Mouse (Mus musculus) c-Kit-negative CD71-positive TER-119-positive erythroid progenitor cells, embryonic 14.5 days (primary cell): ENCODE results near the gene Atrip.

Source experiments
- DNase-seq: peaks from one replicate; pipeline ENCODE4 v3.0.0-alpha.2; 2013; ENCODE audit warnings: low read depth, low spot score

The Atrip gene

DNA sequence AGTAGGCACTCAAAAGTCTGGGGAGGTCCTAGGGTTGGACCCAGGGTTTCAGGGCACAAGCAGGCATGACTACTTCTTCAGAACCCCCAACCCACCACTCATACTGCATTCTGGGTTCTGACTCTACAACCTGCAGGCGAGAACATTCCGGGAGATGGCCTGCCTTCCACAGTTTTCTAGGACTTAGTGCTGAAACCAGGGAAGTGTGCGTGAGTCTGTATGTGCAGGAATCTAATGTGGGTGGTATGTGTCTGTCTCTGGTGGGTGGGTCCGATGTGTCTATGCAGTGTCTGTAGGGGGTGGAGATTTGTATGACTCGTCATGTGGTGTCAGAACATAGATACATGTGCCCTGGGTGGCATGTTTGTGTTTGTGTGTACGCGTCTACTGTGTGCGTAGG is 24.4 kb upstream of the Atrip start:
- DNase-seq = no peak

DNA sequence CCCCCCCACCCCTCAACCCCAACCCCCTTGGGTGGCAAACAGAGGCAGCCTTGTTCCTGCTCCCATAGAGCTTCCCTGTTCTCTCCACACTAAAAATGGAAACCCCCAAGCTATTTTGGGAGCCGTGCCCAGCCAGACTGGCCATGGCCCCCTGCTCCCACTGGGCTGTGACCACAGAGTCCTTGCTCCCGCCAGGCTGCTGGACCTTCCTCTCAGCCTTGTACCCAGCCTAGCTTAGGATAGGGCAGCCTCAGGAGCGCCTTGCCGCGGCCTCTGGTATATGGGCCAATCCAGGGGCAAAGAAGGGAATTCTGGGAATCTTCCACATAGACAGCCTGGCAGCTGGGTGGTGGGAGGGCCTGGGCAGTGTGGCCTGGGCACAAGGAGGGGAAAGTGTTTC is 23.9 kb upstream of the Atrip start:
- DNase-seq = no peak

DNA sequence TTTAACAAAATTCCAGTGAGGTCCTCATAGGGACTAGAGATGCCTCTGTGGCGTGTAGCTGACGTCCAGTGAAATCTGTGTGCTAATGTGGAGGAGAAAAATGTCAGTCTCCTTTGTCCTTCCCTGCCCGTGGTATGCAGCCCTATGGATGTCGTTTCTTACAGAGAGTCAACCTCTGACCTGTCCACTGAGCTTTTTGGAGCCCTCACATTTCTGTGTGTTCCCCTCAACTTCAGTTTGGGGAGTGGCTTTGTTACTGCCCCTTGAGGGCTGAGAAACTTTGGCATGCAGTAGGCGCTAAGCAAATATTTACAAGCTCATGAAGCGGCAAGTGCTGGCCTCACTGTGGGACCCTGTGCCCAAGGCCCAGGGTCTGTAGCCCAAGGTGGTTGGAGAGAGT is 23.4 kb upstream of the Atrip start:
- DNase-seq = no peak

DNA sequence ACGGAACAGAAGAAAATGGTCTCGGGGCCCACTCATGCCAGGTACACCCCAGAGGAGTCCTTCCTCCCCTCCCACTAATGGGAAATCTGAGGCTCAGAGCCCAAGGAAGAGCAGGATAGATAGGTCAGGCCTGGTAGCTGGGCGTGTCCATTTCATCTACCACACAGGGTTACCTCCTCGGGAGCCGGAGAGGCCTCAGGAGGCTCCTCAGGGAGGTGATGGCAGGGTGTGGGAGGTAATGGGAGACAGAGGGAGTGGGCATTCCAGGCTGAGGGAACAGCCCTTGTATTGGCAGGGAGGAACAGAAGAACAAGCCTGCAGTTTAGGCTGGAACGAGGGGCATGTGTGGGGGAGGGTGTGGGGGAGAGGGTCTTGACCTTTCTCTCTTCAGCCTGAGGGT is 22.9 kb upstream of the Atrip start:
- DNase-seq = no peak

DNA sequence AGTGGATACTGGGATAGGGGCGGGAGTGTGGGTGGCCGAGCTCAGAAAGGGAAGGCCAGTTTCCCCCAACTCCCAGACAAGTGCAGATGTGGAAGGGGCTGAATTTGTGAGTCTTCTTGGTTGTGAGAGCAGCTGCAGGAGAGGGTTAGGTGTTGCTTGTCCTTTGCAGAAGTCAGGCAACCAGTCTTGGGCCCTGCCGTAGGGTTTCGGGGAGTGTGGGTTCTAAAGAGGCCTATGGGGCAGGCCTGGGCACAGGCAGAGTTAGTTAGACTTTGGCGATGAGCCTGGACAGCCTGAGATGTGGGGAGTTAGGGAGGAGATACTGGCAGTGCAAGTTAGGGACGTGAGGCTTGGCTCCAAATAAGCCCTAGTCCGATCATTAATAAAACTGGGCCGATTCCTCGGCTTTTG is 22.3 kb upstream of the Atrip start:
- no peak for DNase-seq

DNA sequence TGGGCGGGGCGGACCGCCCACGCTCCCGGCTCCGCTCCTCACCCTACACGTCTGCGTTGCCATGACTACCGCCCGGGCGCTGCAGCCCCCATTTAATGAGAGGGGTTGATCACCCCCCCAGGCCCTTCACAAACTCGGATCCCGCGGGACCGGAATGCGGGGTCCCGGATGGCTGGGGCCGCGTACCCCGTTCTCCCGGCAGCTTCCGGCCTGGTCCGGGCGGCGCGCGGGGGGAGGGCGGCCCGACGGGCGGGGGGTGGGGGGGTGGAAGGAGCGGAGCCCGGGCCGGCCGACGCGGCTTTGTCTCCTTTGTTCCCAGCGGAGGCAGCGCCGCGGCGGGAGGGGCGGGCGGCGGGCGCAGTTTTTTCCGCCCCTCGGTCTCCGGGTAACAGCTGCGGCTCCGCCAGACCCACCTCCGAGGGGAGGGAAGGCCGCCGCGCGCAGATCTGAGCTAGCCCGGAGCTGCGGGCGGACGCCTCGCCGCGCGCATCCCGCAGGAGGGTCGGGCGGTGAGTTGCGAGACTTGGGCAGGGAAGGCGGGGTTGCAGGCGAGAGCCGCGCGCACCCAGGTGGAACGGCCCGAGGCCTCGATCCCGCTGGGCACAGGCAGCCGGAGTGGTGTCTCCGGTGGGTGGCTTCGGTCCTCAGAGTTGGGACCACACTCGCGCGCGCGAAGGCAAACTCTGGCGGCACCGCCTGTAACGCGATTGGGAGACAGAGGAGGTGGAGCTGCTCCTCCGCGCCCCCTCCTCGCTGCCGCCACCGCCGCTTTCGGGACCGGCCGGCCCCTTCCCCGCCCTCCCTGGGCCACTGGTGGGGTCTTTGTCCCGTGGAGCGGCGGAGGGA is 21.4 kb upstream of the Atrip start, which contains the start of gene Plxnb1:
Gene Plxnb1, plus strand, starts transcription at position 253 of the 846 bp plus-strand sequence.
- DNase-seq = no peak

DNA sequence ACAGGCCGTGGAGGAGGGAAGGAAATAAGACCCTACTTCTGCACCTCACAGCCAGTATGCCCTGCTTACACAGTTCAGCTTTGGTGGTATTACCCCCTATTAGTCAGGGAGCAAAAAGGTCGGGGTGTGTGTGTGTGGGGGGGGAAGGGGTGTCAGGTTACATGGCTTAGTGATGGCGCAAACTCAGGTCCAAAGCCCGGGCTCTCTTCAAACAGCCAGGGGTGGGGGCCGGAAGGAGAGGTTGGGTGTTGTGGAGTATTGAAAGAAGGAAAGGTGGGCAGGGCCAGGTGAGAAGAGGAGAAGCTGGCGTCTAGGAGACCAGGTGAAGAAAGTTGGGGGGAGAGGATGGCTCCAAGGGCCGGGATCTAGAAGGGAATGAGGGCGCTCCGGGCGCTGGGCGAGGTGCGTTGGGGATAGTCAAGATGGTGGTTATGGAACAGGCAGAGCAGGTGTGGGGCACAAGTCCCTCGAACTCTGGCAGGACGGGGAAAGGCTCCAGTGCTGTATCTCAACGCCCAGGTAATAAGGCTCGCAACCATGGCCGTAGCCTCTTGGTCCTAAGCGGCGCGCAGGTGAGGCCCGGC is 20.7 kb upstream of the Atrip start:
- no peak for DNase-seq

DNA sequence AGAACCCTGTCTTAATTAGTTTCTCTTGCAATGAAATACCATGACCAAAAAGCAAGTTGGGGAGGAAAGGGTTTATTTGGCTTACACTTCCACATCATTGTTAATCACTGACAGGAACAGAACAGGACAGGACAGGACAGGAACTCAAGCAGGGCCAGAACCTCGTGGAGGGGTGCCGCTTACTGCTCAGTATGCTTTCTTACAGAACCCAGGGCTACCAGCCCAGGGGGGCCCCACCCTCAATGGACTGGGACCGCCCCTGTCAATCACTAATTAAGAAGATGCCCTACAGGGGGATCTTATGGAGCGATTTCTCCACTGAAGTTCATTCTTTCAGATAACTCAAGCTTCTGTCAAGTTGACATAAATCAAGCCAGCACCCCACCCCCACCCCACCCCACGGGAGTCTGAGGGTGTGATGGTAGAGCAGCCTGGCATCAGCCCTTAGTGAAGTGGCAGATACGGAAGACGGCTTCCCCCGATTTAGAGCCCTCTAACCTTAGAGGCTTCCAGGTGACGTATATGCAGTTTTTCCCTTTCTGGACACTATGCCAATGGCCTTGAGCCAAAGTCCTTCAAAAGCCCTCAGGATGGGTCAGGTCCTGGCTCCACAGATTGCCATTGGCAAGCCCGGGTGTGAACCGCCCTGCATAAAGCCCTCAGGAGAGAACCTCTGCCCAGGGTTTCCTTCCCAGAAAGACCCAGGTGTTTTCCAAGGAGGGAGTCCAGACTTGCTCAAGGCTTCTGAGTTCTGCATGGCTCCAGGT is 20.0 kb upstream of the Atrip start:
- DNase-seq = no peak

DNA sequence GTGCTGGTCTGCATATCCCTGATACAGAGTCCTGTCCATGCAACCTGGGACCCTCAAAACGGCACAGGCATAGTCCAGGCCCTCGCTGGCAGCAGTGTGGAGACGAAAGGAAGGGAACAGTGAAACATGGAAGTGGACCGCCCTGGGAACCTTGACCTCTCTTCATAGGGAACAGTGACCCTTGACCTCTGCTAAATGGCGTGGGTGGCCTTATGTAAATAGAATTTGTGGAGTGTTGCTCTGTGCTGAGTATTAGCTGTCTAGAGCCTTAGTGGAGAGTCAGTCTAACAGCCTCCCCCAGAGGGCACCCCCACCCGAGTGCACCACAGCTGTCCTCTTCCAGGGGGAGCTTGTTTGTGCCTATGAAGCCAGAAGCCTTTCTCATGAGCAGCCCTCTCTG is 18.9 kb upstream of the Atrip start:
- DNase-seq = no peak

DNA sequence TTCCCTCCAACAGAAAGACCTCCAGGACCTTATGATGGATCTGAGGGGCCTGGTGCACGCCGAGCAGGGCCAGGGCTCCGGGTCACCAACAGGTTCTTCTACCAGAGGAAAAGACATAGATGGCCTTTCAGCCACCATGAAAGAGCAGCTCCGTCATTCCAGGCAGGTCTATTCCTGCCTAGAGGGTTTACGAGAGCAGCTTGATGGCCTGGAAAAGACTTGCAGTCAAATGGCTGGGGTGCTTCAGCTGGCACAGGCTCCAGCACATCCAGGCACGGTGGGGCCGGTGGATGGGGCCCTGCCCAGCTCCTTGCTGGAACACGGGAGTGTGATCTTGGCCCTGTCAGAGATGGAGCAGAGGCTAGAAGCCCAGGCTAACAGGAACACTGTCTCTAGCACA is 17.9 kb upstream of the Atrip start:
- no peak for DNase-seq

DNA sequence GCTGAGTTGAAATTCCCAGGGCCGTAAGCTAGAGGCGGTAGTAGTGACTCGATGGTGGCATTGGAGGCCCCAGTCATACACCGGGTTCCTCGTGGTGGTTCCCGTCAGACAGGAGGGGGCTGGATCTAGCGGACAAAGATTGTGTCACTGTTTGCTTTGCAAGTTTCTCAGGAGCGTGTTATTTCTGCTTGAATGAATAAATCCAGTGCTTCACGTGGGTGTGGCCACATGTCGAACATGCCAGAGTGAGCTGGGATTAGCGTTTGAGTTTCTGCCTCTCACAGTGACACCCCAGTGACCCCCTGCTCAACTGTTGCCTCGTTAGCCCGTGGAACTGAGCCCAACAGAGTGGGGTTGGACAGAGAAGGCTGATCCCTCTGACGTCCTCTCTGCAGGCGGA is 16.5 kb upstream of the Atrip start:
- DNase-seq = no peak

DNA sequence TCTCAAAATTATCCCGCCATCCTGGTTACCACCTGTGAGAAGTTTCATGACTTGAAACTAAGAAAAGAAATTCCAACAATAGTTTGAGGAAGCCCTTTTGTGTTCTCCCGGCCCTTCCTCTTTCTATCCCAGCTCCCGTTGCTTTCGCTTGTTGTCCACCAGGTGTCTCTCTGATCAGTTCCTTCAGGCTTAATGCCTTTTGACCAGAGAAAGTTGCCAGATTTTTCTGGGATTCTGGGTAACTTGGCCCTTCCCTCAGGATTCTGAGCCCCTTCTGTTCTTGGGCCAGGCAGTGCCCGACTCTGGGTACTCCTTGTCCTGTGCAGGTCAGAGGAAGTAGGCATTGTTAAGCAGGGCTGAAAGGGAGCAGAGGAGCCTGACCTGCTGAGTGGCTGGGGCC is 14.1 kb upstream of the Atrip start:
- no peak for DNase-seq

DNA sequence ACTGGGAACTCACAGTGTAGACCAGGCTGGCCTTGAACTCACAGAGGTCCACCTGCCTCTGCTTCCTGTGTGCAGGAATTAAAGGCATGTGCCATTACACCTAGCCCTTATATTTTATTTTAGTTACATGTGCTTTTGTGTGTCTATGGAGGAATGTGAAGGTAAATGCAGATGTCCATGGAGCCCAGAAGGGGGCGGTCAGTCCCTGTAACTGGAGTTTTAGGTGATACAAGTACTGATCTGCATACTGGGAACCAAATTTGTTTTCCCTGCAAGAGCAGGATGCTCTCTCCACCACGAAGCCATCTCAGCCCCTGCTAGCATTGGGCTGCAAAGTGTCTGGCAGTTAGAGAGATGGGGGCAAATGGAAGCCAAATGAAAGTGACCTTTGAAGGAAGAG is 11.0 kb upstream of the Atrip start:
- no peak for DNase-seq

DNA sequence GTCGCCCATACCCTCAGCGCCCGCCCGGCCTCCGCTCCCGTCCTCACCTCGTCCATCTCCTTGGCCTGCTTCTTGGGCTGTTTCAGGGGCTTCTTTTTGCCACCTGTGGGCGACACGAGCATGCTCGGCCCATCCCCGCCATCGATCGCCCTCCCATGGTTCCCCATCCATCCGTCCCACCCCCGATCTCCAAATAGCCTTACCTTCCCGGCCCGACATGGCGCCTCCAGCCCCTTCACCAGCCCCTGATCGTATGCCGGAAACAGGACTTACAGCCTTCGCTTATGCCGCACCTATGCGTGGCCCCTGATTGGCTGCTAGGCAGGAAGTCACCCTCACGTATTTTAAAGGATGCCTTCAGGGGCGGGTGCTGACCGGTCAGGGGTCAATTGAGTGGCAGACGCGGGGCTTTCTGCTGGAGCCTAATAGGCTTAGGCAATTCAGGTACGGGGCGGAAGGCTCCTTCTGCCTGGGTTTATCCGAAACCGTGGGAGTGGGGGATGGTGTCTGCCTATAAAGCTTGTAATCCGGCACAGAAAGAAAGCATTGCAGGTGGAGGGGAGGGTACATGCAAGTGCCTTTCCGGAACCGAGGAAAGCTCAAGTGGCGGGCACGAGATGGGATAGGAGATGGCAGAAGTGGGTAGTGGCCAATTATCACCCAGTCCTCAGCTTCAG is 8.3 kb upstream of the Atrip start, which contains the start of the genes Ccdc51 and Tma7:
Gene Ccdc51, plus strand, starts transcription at position 370 of the 677 bp plus-strand sequence.
Gene Tma7, minus strand, starts transcription at position 464 of the 677 bp plus-strand sequence.
- DNase-seq = peak; percentile 67

DNA sequence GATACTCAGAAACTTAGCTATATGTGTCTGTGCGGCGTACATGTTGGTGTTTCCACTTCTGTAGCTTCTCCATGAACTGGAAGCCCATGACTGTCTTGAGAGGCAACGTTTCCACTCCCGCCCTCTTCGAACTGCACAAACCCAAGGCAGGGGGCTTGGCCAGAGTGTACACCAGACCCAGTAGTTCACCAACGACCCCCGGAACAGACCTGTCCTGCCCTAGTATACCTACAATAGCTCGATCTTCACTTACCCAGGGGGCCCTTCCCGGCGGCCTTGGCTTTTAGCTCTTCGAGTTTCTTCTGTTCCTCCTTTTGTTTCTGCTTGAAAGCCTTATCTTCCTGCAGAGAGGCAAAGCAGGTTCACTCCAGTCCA is 7.8 kb upstream of the Atrip start:
- DNase-seq = no peak

DNA sequence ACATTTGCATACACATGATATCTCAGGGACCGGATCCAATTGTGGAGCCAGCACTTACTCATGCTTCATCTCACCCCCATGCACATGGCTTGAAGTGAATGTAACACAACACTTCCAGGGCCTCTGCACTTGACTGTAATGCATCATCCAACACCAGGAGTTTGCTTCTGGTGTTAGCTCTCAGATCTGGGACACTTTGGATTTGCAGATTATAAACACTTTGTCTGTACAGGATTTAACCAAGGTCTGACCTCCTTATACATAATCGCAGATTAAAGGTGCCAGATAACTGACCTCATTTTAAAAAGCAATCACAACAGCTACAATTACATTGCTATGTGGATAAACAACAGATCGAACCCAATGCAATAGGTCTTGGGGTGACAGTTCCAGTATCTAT is 6.6 kb upstream of the Atrip start:
- DNase-seq = no peak

DNA sequence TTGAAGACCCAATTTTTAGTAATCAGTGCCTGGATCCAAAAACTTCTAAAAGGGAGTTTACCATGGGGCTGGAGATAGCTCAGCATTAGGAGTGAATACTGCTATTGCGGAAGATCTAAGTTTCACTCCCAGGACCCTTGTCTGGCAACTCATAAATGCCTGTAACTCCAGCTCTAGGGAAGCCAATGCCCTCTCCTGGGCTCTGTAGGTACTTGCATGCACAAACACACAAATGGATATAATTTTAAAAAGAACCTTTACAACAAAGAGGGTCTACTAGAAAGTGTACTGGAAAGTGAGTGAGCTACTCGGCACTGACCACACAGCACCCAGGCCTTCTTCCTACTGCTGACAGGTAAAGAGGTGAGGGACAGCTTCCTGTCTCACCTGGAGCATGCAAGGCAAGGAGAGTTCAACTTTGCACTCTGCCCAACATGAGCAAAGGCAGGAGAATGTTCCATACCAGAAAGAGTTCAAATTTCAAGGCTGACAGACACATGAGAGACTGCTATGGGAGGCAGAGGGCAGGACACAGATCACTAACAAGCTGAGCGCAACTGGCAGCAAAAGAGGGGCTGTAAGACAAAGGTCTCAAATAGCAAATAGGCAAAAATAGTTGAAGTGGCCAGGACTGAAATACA is 5.7 kb downstream of the Atrip start:
- no peak for DNase-seq

DNA sequence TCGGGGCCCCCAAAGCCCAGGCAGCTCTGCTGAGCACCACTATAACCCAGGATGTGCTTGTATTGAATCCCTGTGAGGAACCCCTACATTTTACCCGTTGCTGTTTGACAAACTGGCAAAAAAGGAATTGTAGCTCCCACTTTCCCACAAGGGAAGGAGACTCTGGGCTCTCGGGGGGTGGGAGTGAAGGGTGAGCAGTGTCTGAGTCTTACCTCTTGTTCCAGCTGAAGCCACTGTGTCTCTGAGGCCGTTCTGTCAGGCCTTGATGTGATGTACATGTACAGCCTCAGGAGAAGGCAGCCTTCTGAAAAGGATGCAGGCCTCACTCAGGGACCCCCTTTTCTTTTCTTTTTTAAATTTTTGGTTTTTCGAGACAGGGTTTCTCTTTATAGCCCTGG is 13.0 kb downstream of the Atrip start:
- no peak for DNase-seq

DNA sequence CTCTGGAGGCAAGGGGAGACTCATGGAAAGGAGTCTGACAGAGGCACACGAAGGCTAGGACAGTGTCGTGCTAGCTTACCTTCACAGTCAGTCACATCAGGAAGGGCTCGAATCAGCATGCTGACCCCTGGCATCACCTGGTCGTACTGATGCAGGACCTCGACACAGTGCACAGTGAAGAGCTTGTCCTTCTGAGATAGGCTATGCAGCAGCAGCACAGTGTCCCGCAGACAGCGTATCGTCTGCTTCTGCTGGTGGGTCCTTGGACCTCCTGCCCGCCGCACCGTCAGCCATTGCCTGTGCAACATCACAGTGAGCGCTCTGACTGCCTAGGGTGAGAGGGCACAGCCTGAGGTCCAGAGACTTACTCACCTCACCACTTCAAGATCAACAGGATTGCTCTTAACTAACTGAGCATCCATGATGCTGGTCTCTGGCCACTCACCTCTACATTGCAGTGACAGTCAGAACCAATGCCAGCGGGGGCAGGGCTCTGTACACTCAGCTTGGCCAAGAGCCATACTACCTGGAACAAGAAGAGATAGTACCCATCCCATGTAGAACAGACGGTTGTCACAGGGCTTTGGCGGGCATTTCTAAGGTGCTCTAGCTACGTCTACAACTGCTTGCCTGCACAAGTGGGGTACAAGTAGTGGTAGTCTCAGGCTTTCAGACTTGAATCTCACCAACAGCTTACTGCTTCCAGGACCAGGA is 13.6 kb downstream of the Atrip start:
- no peak for DNase-seq

DNA sequence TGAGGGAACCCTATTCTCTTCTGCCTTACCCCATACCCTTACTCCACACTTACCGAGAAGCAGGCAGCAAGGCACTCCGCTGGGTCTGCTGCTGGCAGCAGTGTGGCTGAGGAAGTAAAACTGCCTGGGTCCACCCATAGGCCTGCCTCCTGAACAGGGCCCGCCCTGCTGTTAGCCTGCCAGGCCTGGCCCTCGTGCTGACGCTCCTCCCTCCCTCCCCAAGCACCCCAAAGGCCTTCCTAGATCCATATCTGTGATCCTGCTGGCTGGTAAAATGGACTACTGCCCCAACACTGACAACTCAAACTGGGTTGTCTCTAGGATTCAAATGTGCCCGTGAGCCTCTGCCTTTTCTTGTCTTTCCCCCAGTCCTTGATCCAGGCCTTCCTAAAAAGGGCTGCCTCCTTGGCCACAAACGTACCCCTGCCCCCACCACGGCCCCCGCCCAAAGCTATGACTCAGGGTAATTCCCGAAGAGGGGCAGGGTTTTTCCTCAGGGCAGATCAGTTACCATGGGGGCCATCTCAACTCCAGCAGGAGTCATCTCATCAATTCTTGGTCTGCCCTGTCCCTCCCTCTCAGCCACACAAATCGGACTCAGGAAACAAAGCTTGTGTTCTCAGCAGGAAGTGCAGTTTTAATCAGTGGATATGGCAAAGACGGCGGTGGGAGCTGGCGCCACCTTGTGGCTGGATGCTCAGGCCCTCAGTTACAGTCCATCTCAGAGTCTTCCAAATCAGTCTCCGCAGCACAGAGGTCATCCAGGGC is 14.6 kb downstream of the Atrip start, which contains the start of gene Trex1:
Gene Trex1, minus strand, starts transcription at position 599 of the 768 bp plus-strand sequence.
- peak; percentile 72 for DNase-seq
